Mouse (Mus musculus): ENCODE measurements around the gene Cd247.

Gene Cd247

DNA sequence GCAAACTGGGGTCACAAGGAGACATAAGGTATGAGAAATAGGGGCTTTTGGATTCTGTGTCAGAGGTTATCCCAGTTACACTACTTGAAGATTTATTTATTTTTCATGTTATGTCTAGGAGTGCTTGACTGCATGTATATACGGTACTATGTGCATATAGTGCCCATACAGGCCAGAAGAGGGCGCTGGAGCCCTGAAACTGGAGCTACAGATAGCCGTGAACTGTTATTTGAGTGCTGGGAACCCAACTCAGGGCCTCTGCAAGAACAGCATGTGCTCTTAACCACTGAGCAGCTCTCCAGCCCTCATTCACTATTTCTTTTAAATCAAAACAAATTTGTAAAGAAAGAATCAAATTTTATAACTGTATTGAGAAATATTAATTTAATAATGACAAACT is 132.5 kb downstream of the Cd247 start:
- Histone ChIP-seq H3K36me3 (ENCODE audit: control insufficient read depth, insufficient read depth, low read length, poor library complexity, severe bottlenecking) (peaks cover 3% of the 10 kb centered on the region), H3K27me3 (ENCODE audit: control insufficient read depth, insufficient read depth, low read length, poor library complexity, severe bottlenecking) (no peaks in the 10 kb centered on the region)
- peak; percentile 34 for DNase-seq (ENCODE audit: low read depth, low spot score)

- no peaks in the 10 kb centered on the region for H3K27me3 ChIP-seq (ENCODE audit: control insufficient read depth, insufficient read depth, low read length, poor library complexity, severe bottlenecking)
- no peak for DNase-seq (ENCODE audit: low read depth, low spot score)
- H3K36me3 ChIP-seq (ENCODE audit: control insufficient read depth, insufficient read depth, low read length, poor library complexity, severe bottlenecking): no peaks in the 10 kb centered on the region; the same call in 1 of the 2 replicates
Measured at GRCm38 (mm10) chr1:165922488-165922887, 134.0 kb downstream of the Cd247 start.

- no peak for DNase-seq (ENCODE audit: low read depth, low spot score)
- H3K36me3 ChIP-seq (ENCODE audit: control insufficient read depth, insufficient read depth, low read length, poor library complexity, severe bottlenecking): no peaks in the 10 kb centered on the region
Measured at GRCm38 (mm10) chr1:165925207-165925606, 136.7 kb downstream of the Cd247 start.

More at GRCm38 (mm10) chr1:165925207-165925606, 136.7 kb downstream of the Cd247 start:
- no peaks in the 10 kb centered on the region for H3K27me3 ChIP-seq (ENCODE audit: control insufficient read depth, insufficient read depth, low read length, poor library complexity, severe bottlenecking)

All from splenic B cell, adult 2 months (primary cell).